Mouse (Mus musculus) cerebral cortex, adult 2 months (tissue): ENCODE data around the gene Cemip2.

Experiments used
- WGBS: fragments of 180-500 bp; shearing (Covaris S2); methylation state at CpG from one replicate; pipeline ENCODE4 v1.1.7; 2018; 5-methylcytosine and 5-hydroxymethylcytosine counted together

The Cemip2 gene

GRCm38 (mm10) chr19:21778147-21778917, at the start of gene Cemip2:
Gene Cemip2, plus strand, starts transcription at chr19:21778342.
- WGBS = under 1% methylated on average over 75 of the region's 75 CpGs

- WGBS = 95% methylated on average over 6 of the region's 6 CpGs
Observed at GRCm38 (mm10) chr19:21728342-21728741, 49.8 kb upstream of the Cemip2 start.

GRCm38 (mm10) chr19:21731887-21732286, 46.3 kb upstream of the Cemip2 start:
- 98% methylated on average over 5 of the region's 5 CpGs for WGBS

GRCm38 (mm10) chr19:21733176-21733575, 45.0 kb upstream of the Cemip2 start:
- 97% methylated on average over 2 of the region's 2 CpGs for WGBS

DNA sequence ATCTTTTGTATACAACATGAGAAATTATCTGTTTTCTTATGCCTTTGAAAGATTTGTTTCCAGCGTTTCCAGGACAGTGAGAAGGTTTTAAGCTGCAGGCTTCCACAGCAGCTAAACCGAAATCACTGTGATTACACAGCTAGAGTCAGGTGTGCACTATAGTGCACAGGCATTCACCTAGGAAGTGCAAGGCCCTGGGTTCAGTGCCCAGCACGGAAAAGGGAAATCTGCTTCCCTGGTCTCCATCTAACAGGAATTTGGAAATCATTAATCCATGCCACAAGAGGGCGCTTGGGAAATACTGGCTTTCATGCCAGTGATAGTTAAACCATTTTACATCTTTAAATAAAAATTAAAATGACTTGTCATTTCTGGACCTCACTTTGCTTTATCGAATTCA, 44.0 kb upstream of the Cemip2 start:
- WGBS = 38% methylated on average over 5 of the region's 5 CpGs

GRCm38 (mm10) chr19:21737446-21737845, 40.7 kb upstream of the Cemip2 start:
- WGBS = 71% methylated on average over 18 of the region's 18 CpGs

DNA sequence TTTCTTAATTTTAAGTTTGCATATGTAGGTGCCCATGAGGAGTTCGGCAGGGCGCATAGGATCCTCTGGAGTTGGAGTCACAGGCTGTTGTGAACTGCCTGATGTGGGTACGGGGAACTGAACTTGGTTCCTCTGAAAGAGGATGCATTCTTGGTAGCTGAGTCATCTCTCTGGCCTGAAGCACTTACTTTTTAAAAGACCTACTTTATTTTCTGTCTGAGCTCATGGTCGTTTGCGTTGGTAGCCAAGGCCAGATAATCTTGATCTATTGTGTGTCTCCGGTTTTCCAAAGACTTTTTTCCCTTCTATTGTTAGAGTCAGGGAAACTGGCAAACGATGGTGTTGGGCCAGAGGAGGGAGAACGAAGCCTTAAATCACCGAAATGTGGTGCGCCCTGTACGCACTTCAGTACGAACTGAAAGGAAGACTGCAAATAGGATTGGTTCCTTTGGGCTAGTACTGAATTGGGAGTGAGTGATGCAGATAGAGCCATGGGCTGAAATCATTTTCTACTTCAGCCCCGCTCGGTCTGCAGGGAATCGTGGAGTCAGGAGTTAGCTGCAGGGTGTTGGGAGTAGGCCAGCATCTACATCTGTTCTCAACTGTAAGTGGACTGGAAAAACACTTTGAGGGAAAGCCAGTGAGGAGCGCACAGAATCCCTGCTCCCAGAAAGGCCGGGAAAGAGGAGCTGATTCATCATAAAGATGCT, 40.1 kb upstream of the Cemip2 start:
- WGBS = 27% methylated on average over 17 of the region's 17 CpGs

DNA sequence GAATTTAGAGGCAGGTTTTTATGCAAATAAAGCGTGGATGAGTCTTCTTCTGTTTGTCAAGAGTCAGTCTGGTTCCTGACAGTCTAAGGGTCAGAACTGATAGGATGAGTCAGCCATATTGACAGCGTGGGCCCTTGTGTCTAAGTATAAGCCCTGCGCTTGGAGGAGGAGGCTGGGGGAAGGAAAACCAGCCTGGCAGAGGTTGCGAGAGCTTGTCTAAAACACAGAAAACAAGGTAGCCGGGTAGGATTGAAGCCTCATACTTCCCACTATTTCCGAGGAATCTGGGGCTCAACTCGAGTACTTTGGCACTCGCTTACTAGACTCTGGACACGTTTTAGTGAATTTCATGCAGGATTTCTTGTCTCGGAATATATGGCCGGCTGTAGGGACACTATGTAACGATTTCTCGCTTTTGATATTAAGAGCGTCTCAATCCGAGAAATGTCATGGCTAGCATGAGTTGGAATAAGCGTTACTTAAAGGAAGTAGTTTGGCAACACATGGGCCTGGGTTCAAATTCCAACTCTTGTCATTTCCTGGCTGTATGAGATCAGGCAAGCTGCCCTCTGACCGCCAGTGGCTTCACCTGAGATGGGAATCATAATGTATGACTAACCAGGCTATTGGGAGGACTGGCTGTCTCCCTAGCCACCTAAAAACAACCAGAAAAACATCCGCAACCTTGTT, 39.4 kb upstream of the Cemip2 start:
- 58% methylated on average over 18 of the region's 18 CpGs for WGBS

GRCm38 (mm10) chr19:21742138-21742537, 36.0 kb upstream of the Cemip2 start:
- WGBS = 26% methylated on average over 12 of the region's 12 CpGs

DNA sequence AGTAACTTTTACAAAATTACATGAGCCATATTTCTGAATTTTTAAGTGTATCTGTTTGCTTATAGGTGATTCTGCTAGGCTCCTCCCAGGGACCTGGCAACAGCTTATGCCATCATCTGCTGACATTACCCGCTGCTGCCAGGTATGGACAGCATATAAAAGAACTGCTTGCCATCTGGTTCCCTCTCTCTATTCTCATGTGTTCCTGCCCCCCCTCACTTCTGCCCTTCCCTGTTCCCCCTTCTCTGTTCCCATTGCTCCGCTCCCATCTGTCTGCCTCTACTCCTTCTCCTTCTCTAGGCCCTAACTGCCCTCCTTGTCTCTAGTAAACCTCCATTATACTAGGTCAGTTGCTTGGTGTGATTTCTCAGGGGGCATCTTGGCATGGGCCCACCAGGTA, 32.6 kb upstream of the Cemip2 start:
- 91% methylated on average over 2 of the region's 2 CpGs for WGBS

GRCm38 (mm10) chr19:21747356-21747755, 30.8 kb upstream of the Cemip2 start:
- 19% methylated on average over 4 of the region's 4 CpGs for WGBS

GRCm38 (mm10) chr19:21750154-21750553, 28.0 kb upstream of the Cemip2 start:
- 80% methylated on average over 2 of the region's 2 CpGs for WGBS

- WGBS = 55% methylated on average over 2 of the region's 2 CpGs
Observed at GRCm38 (mm10) chr19:21764013-21764412, 14.1 kb upstream of the Cemip2 start.

DNA sequence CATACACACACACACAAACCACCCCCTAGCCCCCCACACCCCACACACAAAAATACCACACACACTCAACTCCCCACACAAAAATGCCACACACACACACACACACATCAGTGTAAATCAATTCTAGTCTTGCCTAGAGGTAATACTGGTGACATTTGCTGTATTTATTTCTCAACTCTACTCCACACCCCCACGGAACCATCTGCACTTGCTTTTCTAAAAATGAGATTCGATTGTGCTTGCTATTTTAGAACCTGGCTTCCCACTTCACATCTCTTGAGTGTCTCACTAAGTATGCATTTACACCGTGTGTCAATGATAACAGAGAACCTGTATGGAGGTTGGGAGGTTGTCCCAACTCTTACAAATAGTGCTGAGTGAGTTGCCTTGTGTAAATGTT, 13.4 kb upstream of the Cemip2 start:
- 46% methylated on average over 3 of the region's 3 CpGs for WGBS

DNA sequence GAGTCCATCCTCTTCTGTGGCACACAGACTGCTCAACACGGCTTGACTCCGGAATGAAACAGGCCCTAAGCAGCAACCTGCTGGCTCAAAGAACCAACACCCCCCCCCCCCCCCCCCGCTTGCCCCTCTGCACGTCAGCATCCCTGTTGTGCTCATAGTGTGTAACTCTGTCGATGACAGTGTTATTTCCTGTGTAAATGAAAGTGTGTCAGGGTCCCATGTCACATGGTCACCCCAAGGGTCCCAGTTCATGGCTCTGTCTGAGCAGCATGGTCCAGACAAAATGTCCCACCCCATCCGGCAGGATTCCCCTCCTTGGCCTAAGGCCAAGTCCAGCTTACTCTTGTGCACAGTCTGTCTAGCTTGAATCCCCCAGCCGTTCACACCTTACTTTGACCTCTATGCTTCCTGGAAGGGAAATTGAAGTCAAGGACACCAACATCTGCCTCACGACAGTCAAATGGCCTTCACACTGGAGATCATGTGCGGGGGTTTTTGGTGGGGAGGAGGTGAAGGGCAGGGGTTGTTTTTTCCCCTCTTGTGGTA, 10.6 kb upstream of the Cemip2 start:
- WGBS = 71% methylated on average over 9 of the region's 9 CpGs

DNA sequence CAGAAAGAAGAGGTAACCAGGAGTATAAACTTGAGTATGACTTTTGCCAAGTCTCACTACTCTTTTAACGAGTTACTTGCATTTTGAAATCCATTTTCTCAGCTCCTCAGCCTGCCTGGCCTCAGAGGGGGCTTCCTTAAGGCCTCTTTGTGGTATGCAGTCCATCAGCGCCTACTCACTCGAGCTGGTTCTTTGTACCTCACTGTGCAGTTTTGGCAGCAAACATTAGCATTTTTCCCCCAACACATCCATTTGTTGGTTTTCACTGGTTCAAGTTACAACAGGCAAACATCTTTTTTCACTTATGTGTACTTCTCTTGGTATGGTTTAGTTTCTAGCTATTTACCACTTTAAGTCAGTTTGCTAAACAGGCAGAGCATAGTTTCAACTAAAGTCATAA, 8.3 kb upstream of the Cemip2 start:
- WGBS = 72% methylated on average over 3 of the region's 3 CpGs

- WGBS = 100% methylated on average over 1 of the region's 1 CpGs
Observed at GRCm38 (mm10) chr19:21771586-21771985, 6.6 kb upstream of the Cemip2 start.

DNA sequence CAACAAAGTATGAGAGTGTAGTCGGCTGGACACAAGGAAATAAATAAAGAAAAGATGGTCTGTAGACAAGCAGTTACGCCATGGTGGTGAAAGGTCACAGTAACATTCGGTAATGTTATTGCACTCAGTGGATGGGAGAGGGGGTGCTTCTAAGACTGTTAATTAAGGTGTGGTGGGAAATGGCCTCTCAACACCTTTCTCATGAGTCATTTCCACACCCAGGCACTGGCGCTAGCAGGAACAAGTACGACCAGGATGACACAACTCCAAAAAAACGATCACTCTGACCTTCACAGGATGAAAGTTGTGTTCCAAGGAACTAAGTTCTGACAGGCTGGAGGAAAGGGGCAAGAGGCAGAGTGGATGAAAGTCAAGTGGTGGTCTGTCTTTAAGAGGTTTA, 4.5 kb upstream of the Cemip2 start:
- 78% methylated on average over 6 of the region's 6 CpGs for WGBS

DNA sequence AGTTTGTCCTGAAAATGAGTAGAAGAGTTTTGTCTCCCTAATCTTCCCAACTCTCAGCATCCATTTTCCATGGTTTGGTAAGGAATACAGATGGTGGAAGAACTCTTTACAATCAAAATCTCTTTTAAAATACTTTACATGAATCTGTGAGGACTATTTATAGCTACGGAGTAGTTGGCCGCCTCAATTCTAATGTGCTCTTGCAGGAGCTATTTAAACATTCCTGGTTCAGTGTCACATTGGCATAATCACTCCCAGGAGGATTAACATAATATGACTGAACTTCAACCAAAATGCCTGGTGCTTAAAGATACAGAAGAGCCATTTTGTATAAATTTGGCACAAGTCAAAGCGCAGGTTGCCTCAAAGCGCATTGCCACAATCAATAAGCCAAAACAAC, 2.5 kb upstream of the Cemip2 start:
- WGBS = 50% methylated on average over 4 of the region's 4 CpGs

DNA sequence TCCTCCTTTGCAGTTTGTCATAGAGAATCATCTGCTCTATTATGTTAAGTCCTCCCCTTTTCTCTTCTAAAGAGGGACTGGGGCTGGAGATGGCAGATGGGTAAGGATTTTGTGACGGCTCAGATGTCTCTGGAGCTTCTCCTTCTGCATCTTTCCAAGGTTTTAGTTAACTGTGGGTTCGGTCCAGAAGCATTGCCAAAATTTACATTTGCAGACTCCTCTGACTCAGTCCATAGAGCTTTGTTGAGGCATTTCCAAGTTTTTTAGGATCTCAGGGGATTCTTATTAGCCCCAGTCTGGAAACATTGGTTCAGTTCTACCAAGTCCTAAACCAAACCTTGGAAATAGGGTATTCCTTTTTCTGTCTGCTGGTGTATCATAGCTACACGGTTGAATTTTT, 1.5 kb upstream of the Cemip2 start:
- WGBS = 37% methylated on average over 3 of the region's 3 CpGs

DNA sequence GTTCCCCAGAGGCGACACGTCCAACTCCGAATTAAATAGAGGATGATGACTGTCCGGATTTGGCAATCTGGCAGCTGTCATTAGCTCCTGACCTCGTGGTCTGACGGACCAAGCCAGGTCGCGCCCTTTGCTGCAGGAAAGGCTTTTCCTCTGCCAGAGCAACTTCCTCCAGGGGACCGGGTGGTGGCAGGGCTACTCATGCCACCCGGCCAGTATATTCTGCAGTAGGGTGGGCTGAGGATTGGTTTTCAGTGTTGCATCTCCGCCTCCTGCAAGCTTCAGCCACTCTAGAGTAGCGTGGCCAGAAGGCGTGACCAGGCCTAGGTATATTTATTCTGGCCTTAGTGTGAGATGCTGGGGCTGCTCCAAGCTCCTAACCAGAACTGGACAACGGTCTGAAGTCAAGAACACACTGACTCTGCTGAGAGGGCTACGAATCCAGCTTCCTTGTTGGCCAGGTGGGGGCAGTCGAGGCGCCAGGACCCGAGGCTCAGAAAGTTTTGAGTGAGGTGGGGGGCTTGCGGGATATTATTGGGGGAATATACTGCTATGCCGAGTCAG, 891 bp upstream of the Cemip2 start:
- 29% methylated on average over 20 of the region's 20 CpGs for WGBS

GRCm38 (mm10) chr19:21779106-21779505, 964 bp downstream of the Cemip2 start:
- WGBS = 1% methylated on average over 11 of the region's 11 CpGs
